Mouse (Mus musculus): ENCODE data around the gene Mtf1. TPM values are rescaled to one million over a fixed set of nuclear protein-coding genes. Genes with fewer than 3 reads are reported as not detected.

The Mtf1 gene
- total and polyA plus RNA-seq, 3 experiments, result 17.8 to 37.8 (median 28.9) TPM

GRCm38 (mm10) chr4:124847573-124847972, 45.7 kb downstream of the Mtf1 start:
- Histone ChIP-seq H3K79me2 (ENCODE audit: control insufficient read depth, insufficient read depth, low read length, poor library complexity) (peaks cover 30% of the 10 kb centered on the region), H3K27me3 (ENCODE audit: control insufficient read depth in 1 of 2, insufficient read depth in 2 of 2, low read length in 2 of 2) (no peaks in the 10 kb centered on the region), H3K27ac (ENCODE audit: control insufficient read depth, low read depth, low read length) (no peak overlapping the region), H3K9me3 (replicated peaks; ENCODE audit: insufficient read depth, low read length) (no peaks in the 10 kb centered on the region), H3K4me1 (ENCODE audit: control insufficient read depth in 1 of 2, insufficient read depth in 2 of 2, low read length in 2 of 2) (peaks cover 0 to 16% of the 10 kb centered on the region in 2 experiments; a peak in 2 of 4 replicates), H3K36me3 (ENCODE audit: control insufficient read depth in 1 of 2, insufficient read depth in 2 of 2, low read length in 2 of 2) (peaks cover 3 to 15% of the 10 kb centered on the region in 2 experiments; a peak in 3 of 4 replicates), H3K4me3 (ENCODE audit: control insufficient read depth in 1 of 2, insufficient read depth in 1 of 2, low read depth in 2 of 2, low read length in 2 of 2) (no peak overlapping the region), H3K9ac (ENCODE audit: control insufficient read depth, low read depth, low read length, poor library complexity, severe bottlenecking) (0 out of 2 replicates have a peak overlapping the region, but pooled peaks have one; percentile 2)
- TF ChIP-seq USF1 (IDR thresholded peaks at IDR 0.05; ENCODE audit: low read depth, low read length) (peak; percentile 76), JUND (IDR thresholded peaks at IDR 0.05; ENCODE audit: low read depth, low read length) (no peak), MYC (IDR thresholded peaks at IDR 0.05; ENCODE audit: low read depth, low read length) (peak; percentile 81; the same call in 1 of the 2 replicates), ETS1 (IDR thresholded peaks at IDR 0.05; ENCODE audit: low read depth, low read length) (0 out of 2 replicates have a peak, but pooled peaks have one; percentile 39), SMC3 (IDR thresholded peaks at IDR 0.05; ENCODE audit: low read depth, low read length) (peak; percentile 67), POLR2A (IDR thresholded peaks at IDR 0.05; ENCODE audit: control insufficient read depth in 1 of 2, insufficient read depth in 1 of 2, low read depth in 1 of 2, low read length in 2 of 2, poor library complexity in 1 of 2) (no peak), CHD1 (IDR thresholded peaks at IDR 0.05; ENCODE audit: low read depth, low read length) (no peak), RAD21 (IDR thresholded peaks at IDR 0.05; ENCODE audit: low read depth, low read length) (peak; percentile 81), TCF12 (IDR thresholded peaks at IDR 0.05; ENCODE audit: low read depth, low read length) (peak; percentile 70), CTCF (IDR thresholded peaks at IDR 0.05 in 2 of 3, conservative IDR thresholded peaks at IDR 0.05 in 1 of 3; ENCODE audit: control insufficient read depth in 1 of 3, insufficient read depth in 1 of 3, low read depth in 2 of 3, low read length in 3 of 3, poor library complexity in 1 of 3, severe bottlenecking in 1 of 3) (peak; percentile 90 to 94 (median 93)), MAX (IDR thresholded peaks at IDR 0.05; ENCODE audit: low read length) (peak; percentile 77), MAFK (IDR thresholded peaks at IDR 0.05; ENCODE audit: borderline replicate concordance, low read depth, low read length) (no peak), ZC3H11A (IDR thresholded peaks at IDR 0.05; ENCODE audit: low read depth, low read length) (peak; percentile 57), ELF1 (IDR thresholded peaks at IDR 0.05; ENCODE audit: low read depth, low read length) (0 out of 2 replicates have a peak, but pooled peaks have one; percentile 35), HCFC1 (IDR thresholded peaks at IDR 0.05; ENCODE audit: low read depth, low read length) (peak; percentile 59; the same call in 1 of the 2 replicates), CHD2 (IDR thresholded peaks at IDR 0.05; ENCODE audit: low read length) (no peak), MEF2A (IDR thresholded peaks at IDR 0.05; ENCODE audit: extremely low read depth, insufficient replicate concordance, low read depth, low read length, poor library complexity, severe bottlenecking) (0 out of 2 replicates have a peak, but pooled peaks have one; percentile 35), NELFE (IDR thresholded peaks at IDR 0.05; ENCODE audit: low read depth, low read length) (no peak), EP300 (IDR thresholded peaks at IDR 0.05; ENCODE audit: low read depth in 1 of 2, low read length in 2 of 2) (peak in 1 of 2 experiments; percentile 57; a peak in 2 of 4 replicates), TAL1 (IDR thresholded peaks at IDR 0.05; ENCODE audit: low read length) (peak; percentile 79), GATA1 (IDR thresholded peaks at IDR 0.05; ENCODE audit: low read depth, low read length) (peak; percentile 67), ZKSCAN1 (IDR thresholded peaks at IDR 0.05; ENCODE audit: low read depth, low read length) (no peak), MXI1 (IDR thresholded peaks at IDR 0.05; ENCODE audit: low read depth, low read length) (peak; percentile 94), UBTF (IDR thresholded peaks at IDR 0.05; ENCODE audit: borderline replicate concordance, insufficient read depth, low read depth, low read length) (no peak), SIN3A (IDR thresholded peaks at IDR 0.05; ENCODE audit: low read length) (peak; percentile 75), RCOR1 (IDR thresholded peaks at IDR 0.05; ENCODE audit: low read depth, low read length) (peak; percentile 59; the same call in 1 of the 2 replicates)
- peak; percentile 89 for DNase-seq (ENCODE audit: low read depth, low spot score)

All from MEL (cell line).